Mouse (Mus musculus) T-helper 17 cell (primary cell): ENCODE measurements around the gene Pxt1.

Experiments used
- in situ Hi-C, 2 experiments: fragments of 300-600 bp; cut with MboI, MseI; formaldehyde crosslinking; loops; 1 replicate in 1 of 2; 2 replicates in 1 of 2; pipeline ENCODE4 v1.15.1; 2025; ENCODE audit warnings: high pct_unique_total_duplicates in 2 of 2

Gene Pxt1

GRCm38 (mm10) chr17:28915060-28915628 lies 28.5 kb downstream of the Pxt1 start, which contains the start of gene 4930539E08Rik:
Gene 4930539E08Rik (minus strand): TSS chr17:28915324.
- in situ Hi-C loops, result no loop called here

- in situ Hi-C loops, result no loop called here
Measured at GRCm38 (mm10) chr17:28913940-28914339, 29.7 kb downstream of the Pxt1 start.

GRCm38 (mm10) chr17:28913200-28913599 lies 30.4 kb downstream of the Pxt1 start:
- in situ Hi-C loops, result no loop called here

- in situ Hi-C loops, result no loop called here
Measured at GRCm38 (mm10) chr17:28910139-28910538, 33.5 kb downstream of the Pxt1 start.

GRCm38 (mm10) chr17:28909252-28909941 lies 34.2 kb downstream of the Pxt1 start:
- in situ Hi-C loops, result loop anchor here in 1 of 2 experiments (5.0 kb wide), 1 partner anchor 1197 kb away; no protein-coding TSS in a partner anchor

- in situ Hi-C loops, result loop anchor here in 1 of 2 experiments (5.0 kb wide), 1 partner anchor 1196 kb away; no protein-coding TSS in a partner anchor
Measured at GRCm38 (mm10) chr17:28907959-28908358, 35.7 kb downstream of the Pxt1 start.

- in situ Hi-C loops, result loop anchor here in 1 of 2 experiments (5.0 kb wide), 1 partner anchor 1193 kb away; no protein-coding TSS in a partner anchor
Measured at GRCm38 (mm10) chr17:28905377-28905916, 38.2 kb downstream of the Pxt1 start.

- in situ Hi-C loops, result loop anchor here in 1 of 2 experiments (5.0 kb wide), 1 partner anchor 1192 kb away; no protein-coding TSS in a partner anchor
Measured at GRCm38 (mm10) chr17:28904546-28905376, 38.9 kb downstream of the Pxt1 start.

- in situ Hi-C loops, result no loop called here
Measured at GRCm38 (mm10) chr17:28901559-28901958, 42.1 kb downstream of the Pxt1 start.

- in situ Hi-C loops, result no loop called here
Measured at GRCm38 (mm10) chr17:28899427-28899826, 44.2 kb downstream of the Pxt1 start.

GRCm38 (mm10) chr17:28898249-28898648 lies 45.4 kb downstream of the Pxt1 start:
- in situ Hi-C loops, result no loop called here

- in situ Hi-C loops, result no loop called here
Measured at GRCm38 (mm10) chr17:28897817-28898216, 45.8 kb downstream of the Pxt1 start.

GRCm38 (mm10) chr17:28896095-28896780 lies 47.4 kb downstream of the Pxt1 start:
- in situ Hi-C loops, result no loop called here

GRCm38 (mm10) chr17:28895217-28895875 lies 48.3 kb downstream of the Pxt1 start:
- in situ Hi-C loops, result no loop called here

- in situ Hi-C loops, result no loop called here
Measured at GRCm38 (mm10) chr17:28894050-28894767, 49.4 kb downstream of the Pxt1 start.

GRCm38 (mm10) chr17:28886266-28886665 lies 57.4 kb downstream of the Pxt1 start:
- in situ Hi-C loops, result no loop called here

- in situ Hi-C loops, result no loop called here
Measured at GRCm38 (mm10) chr17:28885231-28885630, 58.4 kb downstream of the Pxt1 start.
